ENCODE assay signal across 21 mouse cellular contexts in the genomic region with DNA sequence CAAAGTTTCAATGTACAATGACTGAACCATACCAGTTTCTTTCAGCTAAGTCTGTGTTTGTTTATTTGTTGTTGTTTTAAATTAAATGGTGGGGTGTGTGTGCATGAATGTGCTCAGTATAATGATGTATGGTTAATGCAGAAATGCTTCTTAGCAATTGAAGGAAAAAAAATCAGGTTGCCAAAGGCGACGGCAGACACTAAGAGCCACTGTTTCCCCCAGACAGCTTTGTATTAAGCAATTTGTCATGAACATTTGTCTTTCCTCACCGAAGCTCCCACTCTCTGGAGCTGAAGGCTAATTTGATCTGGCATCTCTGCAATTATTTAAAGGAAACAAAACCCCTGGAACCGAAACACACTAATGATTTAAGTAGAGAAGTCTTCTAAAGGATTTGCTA.
DNase-seq lines count a peak whose midpoint lies in the region; ATAC-seq and TF ChIP-seq lines count a peak whose summit lies in the region.
"Had no signal": no experiment of that assay in that cellular context is flagged by ENCODE, and none has a peak within 500 bp of the region (broad histone marks: within the 10 kb centered on the region; RNA-seq: fewer than 3 reads in every experiment).

No protein-coding gene starts in this region.

- no peak overlapping the region for H3K4me3 ChIP-seq in forebrain, embryonic 11.5 days (ENCODE audit: low read depth, low read length)
- no peak overlapping the region for H3K4me3 ChIP-seq in forebrain, embryonic 10.5 days
- no peak overlapping the region for H3K4me3 ChIP-seq in hindbrain, embryonic 13.5 days
- no peak overlapping the region for H3K4me3 ChIP-seq in midbrain, postnatal 0 days (ENCODE audit: low read depth, low read length)
- H3K4me3 ChIP-seq in left cerebral cortex, adult 2 months = no peak overlapping the region
- H3K4me3 ChIP-seq: embryonic facial prominence, embryonic 13.5 days; heart, adult 2 months; liver, embryonic 15.5 days; myocyte had no signal

- H3K27me3 ChIP-seq in forebrain, embryonic 11.5 days (ENCODE audit: control insufficient read depth, insufficient read depth, low read length) = no peaks in the 10 kb centered on the region
- no peaks in the 10 kb centered on the region for H3K27me3 ChIP-seq in forebrain, embryonic 10.5 days (ENCODE audit: poor library complexity, severe bottlenecking)
- no peaks in the 10 kb centered on the region for H3K27me3 ChIP-seq in hindbrain, embryonic 13.5 days
- H3K27me3 ChIP-seq in midbrain, postnatal 0 days (ENCODE audit: insufficient read depth, low read length) = no peaks in the 10 kb centered on the region
- H3K27me3 ChIP-seq: embryonic facial prominence, embryonic 13.5 days; liver, embryonic 15.5 days had no signal

- 38% methylated on average over 4 of the region's 4 CpGs for WGBS in forebrain, embryonic 11.5 days
- WGBS in forebrain, embryonic 10.5 days = 60% methylated on average over 4 of the region's 4 CpGs
- 14% methylated on average over 4 of the region's 4 CpGs for WGBS in hindbrain, embryonic 13.5 days
- WGBS in midbrain, postnatal 0 days = 17% methylated on average over 4 of the region's 4 CpGs

- ATAC-seq in forebrain, embryonic 11.5 days (replicated peaks; ENCODE audit: low FRiP score) = peak; percentile 42; the same call in 1 of the 2 replicates
- ATAC-seq in hindbrain, embryonic 13.5 days (ENCODE audit: low FRiP score) = peak; percentile 74; the same call in 1 of the 2 replicates
- no peak for ATAC-seq in midbrain, postnatal 0 days (ENCODE audit: low FRiP score)
- no peak for ATAC-seq in granulocyte monocyte progenitor cell, adult 5-6 weeks (replicated peaks; ENCODE audit: poor library complexity, severe bottlenecking)
- ATAC-seq: lung, postnatal 0 days had no signal

- no peaks in the 10 kb centered on the region for H3K4me1 ChIP-seq in forebrain, embryonic 11.5 days (replicated peaks; ENCODE audit: control insufficient read depth, insufficient read depth, low read length)
- H3K4me1 ChIP-seq in forebrain, embryonic 10.5 days = peaks cover 13% of the 10 kb centered on the region
- peaks cover 6% of the 10 kb centered on the region for H3K4me1 ChIP-seq in hindbrain, embryonic 13.5 days (replicated peaks)
- no peaks in the 10 kb centered on the region; the same call in 1 of the 2 replicates for H3K4me1 ChIP-seq in midbrain, postnatal 0 days (ENCODE audit: insufficient read depth, low read length)
- H3K4me1 ChIP-seq: liver, embryonic 15.5 days had no signal

- H3K9ac ChIP-seq in forebrain, embryonic 11.5 days (ENCODE audit: low read length) = no peak overlapping the region
- no peak overlapping the region for H3K9ac ChIP-seq in hindbrain, embryonic 13.5 days
- H3K9ac ChIP-seq in midbrain, postnatal 0 days (replicated peaks; ENCODE audit: low read length, poor library complexity, severe bottlenecking) = no peak overlapping the region
- H3K9ac ChIP-seq: embryonic facial prominence, embryonic 13.5 days; liver, embryonic 15.5 days had no signal

- TF ChIP-seq CTCF in brain, embryonic 14.5 days (IDR thresholded peaks at IDR 0.05; ENCODE audit: borderline replicate concordance, extremely low read depth, insufficient read depth, insufficient read length) = no peak
- TF ChIP-seq CTCF in midbrain, postnatal 0 days (IDR thresholded peaks at IDR 0.05) = no peak
- TF ChIP-seq CTCF in left cerebral cortex, adult 2 months (IDR thresholded peaks at IDR 0.05) = no peak

- no peak for DNase-seq in forebrain, embryonic 11.5 days (ENCODE audit: low spot score)
- DNase-seq in forebrain, embryonic 10.5 days (ENCODE audit: extremely low spot score, low spot score) = no peak
- peak; percentile 92 for DNase-seq in brain, embryonic 14.5 days (ENCODE audit: low read depth)
- DNase-seq in midbrain, postnatal 0 days (ENCODE audit: low spot score) = peak; percentile 45
- no peak for DNase-seq in right cerebral cortex, postnatal 10 days (ENCODE audit: low spot score in 2 of 2)
- no peak for DNase-seq in left cerebral cortex, adult 2 months (ENCODE audit: extremely low spot score in 1 of 2, low spot score in 2 of 2)
- DNase-seq: adrenal gland, adult 8-10 months; cerebellum, adult 2 months; heart, adult 2 months; kidney, adult 18-20 months; kidney, postnatal 14 days; layer of hippocampus, adult 9-11 months; right cerebral cortex, adult 18-20 months; spleen, adult 18-20 months; thymus, adult 18-20 months had no signal

- intact Hi-C loops in left cerebral cortex, adult 2 months (cut with DNase I) = no loop called here

- H3K36me3 ChIP-seq in forebrain, embryonic 11.5 days (ENCODE audit: control insufficient read depth, insufficient read depth, low read length) = no peaks in the 10 kb centered on the region
- H3K36me3 ChIP-seq in forebrain, embryonic 10.5 days (replicated peaks) = no peaks in the 10 kb centered on the region
- H3K36me3 ChIP-seq in hindbrain, embryonic 13.5 days = no peaks in the 10 kb centered on the region
- no peaks in the 10 kb centered on the region for H3K36me3 ChIP-seq in midbrain, postnatal 0 days (ENCODE audit: insufficient read depth, low read length)
- H3K36me3 ChIP-seq: embryonic facial prominence, embryonic 13.5 days; liver, embryonic 15.5 days had no signal

- H3K4me2 ChIP-seq in forebrain, embryonic 11.5 days (ENCODE audit: low read depth, low read length, severe bottlenecking) = no peak overlapping the region
- no peak overlapping the region for H3K4me2 ChIP-seq in hindbrain, embryonic 13.5 days
- H3K4me2 ChIP-seq in midbrain, postnatal 0 days (ENCODE audit: low read depth, low read length, poor library complexity, severe bottlenecking) = no peak overlapping the region
- H3K4me2 ChIP-seq: embryonic facial prominence, embryonic 13.5 days; liver, embryonic 15.5 days had no signal

- no peak overlapping the region for H3K27ac ChIP-seq in forebrain, embryonic 11.5 days (ENCODE audit: low read depth, low read length)
- no peak overlapping the region for H3K27ac ChIP-seq in forebrain, embryonic 10.5 days
- H3K27ac ChIP-seq in hindbrain, embryonic 13.5 days = 0 out of 2 replicates have a peak overlapping the region, but pooled peaks have one; percentile 30
- no peak overlapping the region for H3K27ac ChIP-seq in midbrain, postnatal 0 days (ENCODE audit: low read depth, low read length)
- no peak overlapping the region for H3K27ac ChIP-seq in left cerebral cortex, adult 2 months
- H3K27ac ChIP-seq: embryonic facial prominence, embryonic 13.5 days; heart, adult 2 months; liver, embryonic 15.5 days had no signal

- TF ChIP-seq POLR2A in brain, embryonic 14.5 days (IDR thresholded peaks at IDR 0.05; ENCODE audit: borderline replicate concordance, extremely low read depth, insufficient read depth, insufficient read length, poor library complexity, severe bottlenecking) = no peak

- H3K9me3 ChIP-seq in forebrain, embryonic 11.5 days (ENCODE audit: control insufficient read depth, low read length) = no peaks in the 10 kb centered on the region; the same call in 1 of the 2 replicates
- H3K9me3 ChIP-seq in forebrain, embryonic 10.5 days = peaks cover 8% of the 10 kb centered on the region; the same call in 1 of the 2 replicates
- no peaks in the 10 kb centered on the region for H3K9me3 ChIP-seq in hindbrain, embryonic 13.5 days
- no peaks in the 10 kb centered on the region for H3K9me3 ChIP-seq in midbrain, postnatal 0 days (ENCODE audit: low read length)
- H3K9me3 ChIP-seq: embryonic facial prominence, embryonic 13.5 days; liver, embryonic 15.5 days had no signal

Comparison
In these comparisons a context has a peak if more than half of its experiments do, and no peak if none do; other contexts are left out.
1. ATAC-seq: peak in forebrain, embryonic 11.5 days (single experiment) and hindbrain, embryonic 13.5 days (single experiment); none in midbrain, postnatal 0 days (single experiment) and granulocyte monocyte progenitor cell, adult 5-6 weeks (single experiment).
2. DNase-seq: peak in brain, embryonic 14.5 days (single experiment) and midbrain, postnatal 0 days (single experiment); none in forebrain, embryonic 11.5 days (single experiment), forebrain, embryonic 10.5 days (single experiment), right cerebral cortex, postnatal 10 days (0 of 2) and left cerebral cortex, adult 2 months (0 of 2).